Mouse (Mus musculus): ENCODE data around the gene Prdm4. TPM values are rescaled to one million over a fixed set of nuclear protein-coding genes. Genes with fewer than 3 reads are reported as not detected.

Prdm4 gene
- total RNA-seq, 2 experiments from 2014 or later: 17.3 to 18.1 TPM

GRCm38 (mm10) chr10:85873861-85874544 is 42.9 kb downstream of the Prdm4 start:
- intact Hi-C loops (cut with DNase I): loop anchor here (2.0 to 10.0 kb wide), 2 partner anchors 43 to 199 kb away; partner anchors contain the start of gene Prdm4
- no peak for DNase-seq

- intact Hi-C loops (cut with DNase I): loop anchor here (2.0 to 10.0 kb wide), 2 partner anchors 44 to 198 kb away; partner anchors contain the start of gene Prdm4
- no peak for DNase-seq
Observed at GRCm38 (mm10) chr10:85872479-85872773, 44.5 kb downstream of the Prdm4 start.

- intact Hi-C loops (cut with DNase I): loop anchor here (2.0 to 10.0 kb wide), 2 partner anchors 45 to 197 kb away; partner anchors contain the start of gene Prdm4
- DNase-seq: peak; percentile 92 to 95
Observed at GRCm38 (mm10) chr10:85871698-85872478, 45.1 kb downstream of the Prdm4 start.

- DNase-seq: no peak
- intact Hi-C loops (cut with DNase I): no loop called here
Observed at GRCm38 (mm10) chr10:85846105-85846862, 70.7 kb downstream of the Prdm4 start.

Other genes starting within 250 kb of the Prdm4 start
- 10 to 100 TPM; 16.1 TPM for gene Pwp1, start 87.6 kb downstream of the Prdm4 start, total RNA-seq (2021)
- gene Ascl4, start 10.5 kb upstream of the Prdm4 start, total RNA-seq (2021): not detected
- gene Rtcb, start 40.7 kb upstream of the Prdm4 start, total RNA-seq (2021): 10 to 100 TPM; 82.5 to 88.9 TPM
- gene Bpifc, start 94.8 kb upstream of the Prdm4 start, total RNA-seq (2021): not detected
- gene Fbxo7, start 104.8 kb upstream of the Prdm4 start, total RNA-seq (2021): 10 to 100 TPM; 15.1 to 17.6 TPM